29 mouse cellular contexts compared by ENCODE assay signal in the genomic region with DNA sequence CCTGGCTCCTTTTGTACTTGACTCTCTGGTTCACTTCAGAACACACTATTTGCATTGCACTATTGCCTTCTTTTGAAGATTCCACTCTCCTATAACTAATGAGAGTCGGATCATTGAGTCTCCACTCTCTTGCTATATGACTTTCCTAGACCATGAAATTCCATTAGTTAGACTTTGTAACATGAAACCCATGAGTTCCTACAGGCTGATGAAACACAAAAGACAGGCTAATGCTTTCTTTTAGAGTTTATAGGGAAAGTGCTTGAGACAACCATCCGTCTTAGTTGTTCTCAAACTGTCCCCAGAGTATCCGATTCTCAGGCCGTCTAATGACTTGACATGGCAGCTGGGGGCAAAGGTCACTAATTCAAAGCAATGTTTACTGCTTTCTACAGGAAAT.
DNase-seq lines count a peak whose midpoint lies in the region; ATAC-seq lines count a peak whose summit lies in the region.
"Had no signal": no experiment of that assay in that cellular context is flagged by ENCODE, and none has a peak within 500 bp of the region (broad histone marks: within the 10 kb centered on the region; RNA-seq: fewer than 3 reads in every experiment).

No protein-coding gene starts in this region.

- no peaks in the 10 kb centered on the region for H3K36me3 ChIP-seq in kidney, embryonic 16.5 days (ENCODE audit: insufficient read depth, low read length)
- H3K36me3 ChIP-seq: G1E; limb, embryonic 13.5 days; liver, embryonic 12.5 days; stomach, embryonic 15.5 days had no signal

- no peak overlapping the region for H3K27ac ChIP-seq in kidney, embryonic 16.5 days (ENCODE audit: low read length)
- H3K27ac ChIP-seq: heart, adult 2 months; hindbrain, embryonic 14.5 days; limb, embryonic 13.5 days; liver, embryonic 12.5 days; stomach, embryonic 15.5 days had no signal

- no peaks in the 10 kb centered on the region for H3K27me3 ChIP-seq in kidney, embryonic 16.5 days (ENCODE audit: insufficient read depth, low read length)
- H3K27me3 ChIP-seq: CH12.LX; limb, embryonic 13.5 days; liver, embryonic 12.5 days; Patski; stomach, embryonic 15.5 days had no signal

- H3K9ac ChIP-seq in kidney, embryonic 16.5 days (replicated peaks; ENCODE audit: low read length) = no peak overlapping the region
- H3K9ac ChIP-seq: hindbrain, embryonic 14.5 days; limb, embryonic 13.5 days; liver, embryonic 12.5 days; stomach, embryonic 15.5 days had no signal

- DNase-seq in kidney, adult 18-20 months = no peak
- peak; percentile 5 for DNase-seq in retina, embryonic 14.5 days (ENCODE audit: low spot score)
- no peak for DNase-seq in retina, postnatal 1 day
- peak; percentile 60 for DNase-seq in embryo, embryonic 9.5 days (ENCODE audit: extremely low spot score)
- DNase-seq in yolk sac, embryonic 10.5 days (ENCODE audit: low spot score) = peak; percentile 1
- DNase-seq in natural killer cell, adult 2 months (ENCODE audit: low spot score in 2 of 2) = no peak
- DNase-seq: adrenal gland, postnatal 36 days; B cell, adult 2 months; cerebellum, adult 11 months; cerebellum, postnatal 10 days; gastrocnemius, postnatal 36 days; heart, adult 2 months; kidney, postnatal 36 days; layer of hippocampus, postnatal 36 days; lung, adult 18-20 months; lung, postnatal 10 days; midbrain, embryonic 14.5 days; right cerebral cortex, adult 18-20 months; thymus, adult 2 months; thymus, postnatal 4 days had no signal

- H3K4me1 ChIP-seq in kidney, embryonic 16.5 days (ENCODE audit: insufficient read depth, low read length) = no peaks in the 10 kb centered on the region
- H3K4me1 ChIP-seq: limb, embryonic 13.5 days; liver, embryonic 12.5 days; stomach, embryonic 15.5 days had no signal

- H3K9me3 ChIP-seq in kidney, embryonic 16.5 days (ENCODE audit: low read length) = no peaks in the 10 kb centered on the region
- H3K9me3 ChIP-seq: G1E; limb, embryonic 13.5 days; liver, embryonic 12.5 days; stomach, embryonic 15.5 days had no signal

- WGBS in kidney, embryonic 16.5 days = 12% methylated on average over 4 of the region's 4 CpGs

- no peak overlapping the region for H3K4me3 ChIP-seq in kidney, embryonic 16.5 days (ENCODE audit: low read length)
- H3K4me3 ChIP-seq: heart, adult 2 months; limb, embryonic 13.5 days; liver, embryonic 12.5 days; stomach, embryonic 15.5 days had no signal

- ATAC-seq in kidney, embryonic 16.5 days (ENCODE audit: low FRiP score, low TSS enrichment) = peak; percentile 88
- ATAC-seq: intestine, embryonic 16.5 days; liver, embryonic 12.5 days; Patski had no signal

- H3K4me2 ChIP-seq in kidney, embryonic 16.5 days (replicated peaks; ENCODE audit: low read depth, low read length) = no peak overlapping the region
- H3K4me2 ChIP-seq: hindbrain, embryonic 14.5 days; limb, embryonic 13.5 days; liver, embryonic 12.5 days; stomach, embryonic 15.5 days had no signal

Comparison
In these comparisons a context has a peak if more than half of its experiments do, and no peak if none do; other contexts are left out.
1. DNase-seq: peak in retina, embryonic 14.5 days (single experiment), embryo, embryonic 9.5 days (single experiment) and yolk sac, embryonic 10.5 days (single experiment); none in kidney, adult 18-20 months (single experiment), retina, postnatal 1 day (single experiment) and natural killer cell, adult 2 months (0 of 2).